Mouse (Mus musculus): ENCODE measurements around the gene Alg5.

Alg5 gene

DNA sequence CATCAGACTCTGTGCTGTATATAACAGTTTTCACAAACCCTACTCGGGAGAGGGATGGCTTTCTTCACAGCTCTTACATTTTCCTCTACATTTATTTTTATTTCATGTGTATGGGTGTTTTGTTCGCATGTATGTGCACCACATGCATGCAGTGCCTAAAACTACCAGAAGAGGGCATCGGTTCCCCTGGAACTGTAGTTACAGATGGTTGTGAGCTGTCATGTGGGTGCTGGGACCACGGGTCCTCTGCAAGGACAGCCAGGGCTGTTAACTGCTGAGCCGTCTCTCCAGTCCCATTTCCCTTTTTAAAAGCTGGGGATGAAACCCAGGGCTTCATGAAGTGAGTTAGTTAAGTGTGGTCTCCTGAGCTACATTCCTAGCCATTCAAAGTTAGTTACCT is 60.0 kb downstream of the Alg5 start:
- DNase-seq (ENCODE audit: low spot score): no peak

- DNase-seq (ENCODE audit: low spot score): peak; percentile 37
Measured at GRCm38 (mm10) chr3:54795806-54796205, 60.5 kb downstream of the Alg5 start.

GRCm38 (mm10) chr3:54797211-54797610 is 61.9 kb downstream of the Alg5 start:
- peak; percentile 34 for DNase-seq (ENCODE audit: low spot score)

All from MN1 (cell line).